In genomic region chr1:156041451-156042241, GRCm38 (mm10) we compare ENCODE assay signal across 8 mouse cellular contexts. TPM values are rescaled to one million over a fixed set of nuclear protein-coding genes. Genes with fewer than 3 reads are reported as not detected.
DNase-seq lines count a peak whose midpoint lies in the region; ATAC-seq and TF ChIP-seq lines count a peak whose summit lies in the region.

No protein-coding gene starts in this region.

- WGBS in intestine, embryonic 16.5 days: 24% methylated on average over 7 of the region's 7 CpGs
- 51% methylated on average over 7 of the region's 7 CpGs for WGBS in neural tube, embryonic 15.5 days

- TF ChIP-seq CTCF in left cerebral cortex, adult 2 months (IDR thresholded peaks at IDR 0.05): no peak
- no peak for TF ChIP-seq CTCF in cortical plate, adult 2 months (IDR thresholded peaks at IDR 0.05; ENCODE audit: extremely low read depth, insufficient read depth, low read length)

- DNase-seq in left cerebral cortex, adult 2 months (ENCODE audit: extremely low spot score in 1 of 2, low spot score in 2 of 2): no peak
- DNase-seq in left cerebral cortex, adult 9 months (ENCODE audit: low spot score in 2 of 2): no peak
- no peak for DNase-seq in cerebellum, postnatal 36 days
- no peak for DNase-seq in spleen, postnatal 14 days (ENCODE audit: low spot score in 2 of 2)

- no peaks in the 10 kb centered on the region for H3K9me3 ChIP-seq in intestine, embryonic 16.5 days (ENCODE audit: control insufficient read depth, low read length)
- no peaks in the 10 kb centered on the region for H3K9me3 ChIP-seq in neural tube, embryonic 15.5 days (replicated peaks)

- 0 out of 2 replicates have a peak, but pooled peaks cover 2% of the 10 kb centered on the region for H3K36me3 ChIP-seq in intestine, embryonic 16.5 days (ENCODE audit: control insufficient read depth, insufficient read depth, low read length)
- peaks cover 3% of the 10 kb centered on the region for H3K36me3 ChIP-seq in neural tube, embryonic 15.5 days

- no peaks in the 10 kb centered on the region for H3K27me3 ChIP-seq in intestine, embryonic 16.5 days (replicated peaks; ENCODE audit: control insufficient read depth, insufficient read depth, low read length)
- no peaks in the 10 kb centered on the region for H3K27me3 ChIP-seq in neural tube, embryonic 15.5 days (replicated peaks)

- H3K9ac ChIP-seq in intestine, embryonic 16.5 days (ENCODE audit: low read depth, low read length): peak overlapping the region; percentile 67
- H3K9ac ChIP-seq in neural tube, embryonic 15.5 days (replicated peaks): no peak overlapping the region

- intact Hi-C loops in left cerebral cortex, adult 2 months (cut with DNase I): no loop called here

- peaks cover 1% of the 10 kb centered on the region; the same call in 1 of the 2 replicates for H3K4me1 ChIP-seq in cortical plate, adult 2 months (ENCODE audit: control insufficient read depth, insufficient read depth, low read length)
- peaks cover 24% of the 10 kb centered on the region for H3K4me1 ChIP-seq in intestine, embryonic 16.5 days (ENCODE audit: control insufficient read depth, insufficient read depth, low read length)
- peaks cover 27% of the 10 kb centered on the region for H3K4me1 ChIP-seq in neural tube, embryonic 15.5 days

- ATAC-seq in intestine, embryonic 16.5 days: peak; percentile 21; the same call in 1 of the 2 replicates
- no peak for ATAC-seq in neural tube, embryonic 15.5 days (ENCODE audit: low FRiP score)
- ATAC-seq in frontal cortex, adult (ENCODE audit: low TSS enrichment): no peak

- TF ChIP-seq POLR2A in cortical plate, adult 2 months (IDR thresholded peaks at IDR 0.05; ENCODE audit: extremely low read depth, insufficient read depth, low read length): no peak

- H3K4me3 ChIP-seq in left cerebral cortex, adult 2 months: peak overlapping the region; percentile 67
- H3K4me3 ChIP-seq in cortical plate, adult 2 months (ENCODE audit: insufficient read depth, low read length): peak overlapping the region; percentile 27; the same call in 1 of the 2 replicates
- H3K4me3 ChIP-seq in intestine, embryonic 16.5 days (ENCODE audit: low read length): peak overlapping the region; percentile 53
- peak overlapping the region; percentile 31 for H3K4me3 ChIP-seq in neural tube, embryonic 15.5 days (replicated peaks)

- no peak overlapping the region for H3K27ac ChIP-seq in left cerebral cortex, adult 2 months
- H3K27ac ChIP-seq in cortical plate, adult 2 months (ENCODE audit: insufficient read depth, low read length): no peak overlapping the region
- peak overlapping the region; percentile 90 for H3K27ac ChIP-seq in intestine, embryonic 16.5 days (ENCODE audit: low read length)
- H3K27ac ChIP-seq in neural tube, embryonic 15.5 days (replicated peaks): no peak overlapping the region

- H3K4me2 ChIP-seq in intestine, embryonic 16.5 days (ENCODE audit: low read depth, low read length): peak overlapping the region; percentile 68
- H3K4me2 ChIP-seq in neural tube, embryonic 15.5 days: peak overlapping the region; percentile 57

RNA-seq across cellular contexts. Expression of gene Tor1aip1, which starts 5.4 kb away (rescaled TPM):
- total RNA-seq in left cerebral cortex, adult 2 months (2021): 10 to 100 TPM; 28.5 to 31.2 TPM
- polyA plus RNA-seq in cortical plate, adult 2 months (2012; rRNA removed): 17.9 and 18.2 TPM in 2 replicates
- 30.5 and 32.8 TPM in 2 replicates for polyA plus RNA-seq in intestine, embryonic 16.5 days (2015; fragmentation: Nextera tagmentation; extraction: Ambion mirVana)
- polyA plus RNA-seq in neural tube, embryonic 15.5 days (2015; fragmentation: Nextera tagmentation; extraction: Ambion mirVana): 20.4 and 22.6 TPM in 2 replicates

RNA-seq across cellular contexts. Expression of gene Tor1aip2, which starts 6.4 kb away (rescaled TPM):
- 10 to 100 TPM; 45.2 to 47.9 TPM for total RNA-seq in left cerebral cortex, adult 2 months (2021)
- 48.4 and 49.5 TPM in 2 replicates for polyA plus RNA-seq in cortical plate, adult 2 months (2012; rRNA removed)
- polyA plus RNA-seq in intestine, embryonic 16.5 days (2015; fragmentation: Nextera tagmentation; extraction: Ambion mirVana): 153 and 163 TPM in 2 replicates
- polyA plus RNA-seq in neural tube, embryonic 15.5 days (2015; fragmentation: Nextera tagmentation; extraction: Ambion mirVana): 60.0 and 75.9 TPM in 2 replicates
